Mouse (Mus musculus) heart, embryonic 13.5 days (tissue): ENCODE results near the gene Ggct. TPM values are rescaled to one million over a fixed set of nuclear protein-coding genes. Genes with fewer than 3 reads are reported as not detected.

ENCODE experiments used
- ATAC-seq: fragments of 200-750 bp; cut with Nextera tagmentation; 2 replicates; pipeline ENCODE4 v1.8.0; 2017; ENCODE audit warnings: moderate TSS enrichment; ENCODE audit not compliant: insufficient number of reproducible peaks, low FRiP score, low TSS enrichment; ENCODE audit errors: extremely low read depth
- H3K27ac ChIP-seq: fragments of 300-500 bp; sonication (generic); replicated peaks from 2 replicates; pipeline ENCODE4 v1.5.1; 2015; ENCODE audit warnings: moderate library complexity, mild to moderate bottlenecking, inconsistent platforms
- H3K27me3 ChIP-seq: fragments of 300-500 bp; sonication (generic); replicated peaks from 2 replicates; pipeline ENCODE4 v1.6.1; 2015; ENCODE audit warnings: mild to moderate bottlenecking, inconsistent platforms
- H3K36me3 ChIP-seq: fragments of 300-500 bp; sonication (generic); 2 replicates; pipeline ENCODE4 v1.6.1; 2015; ENCODE audit warnings: mild to moderate bottlenecking, inconsistent platforms
- H3K4me1 ChIP-seq: fragments of 300-500 bp; sonication (generic); 2 replicates; pipeline ENCODE4 v1.6.1; 2015; ENCODE audit warnings: inconsistent platforms
- H3K4me2 ChIP-seq: fragments of 300-500 bp; sonication (generic); 2 replicates; pipeline ENCODE4 v1.6.1; 2015; ENCODE audit warnings: inconsistent platforms, mild to moderate bottlenecking, moderate library complexity
- H3K4me3 ChIP-seq: fragments of 300-500 bp; sonication (generic); 2 replicates; pipeline ENCODE4 v1.5.1; 2015; ENCODE audit warnings: moderate library complexity, mild to moderate bottlenecking, inconsistent platforms
- H3K9ac ChIP-seq: fragments of 300-500 bp; sonication (generic); 2 replicates; pipeline ENCODE4 v1.6.1; 2015; ENCODE audit warnings: inconsistent platforms, mild to moderate bottlenecking, moderate library complexity
- H3K9me3 ChIP-seq: fragments of 300-500 bp; sonication (generic); 2 replicates; pipeline ENCODE4 v1.6.1; 2016; ENCODE audit warnings: inconsistent platforms
- WGBS: fragments of 180-500 bp; shearing (Covaris S2); methylation state at CpG from one replicate; pipeline ENCODE4 v1.1.7; 2015; ENCODE audit warnings: mixed read lengths; 5-methylcytosine and 5-hydroxymethylcytosine counted together
- polyA plus RNA-seq: library from polyadenylated mRNA; unstranded; fragments of >200 nt; fragmentation: Nextera tagmentation; extraction: Ambion mirVana; gene quantifications from 2 replicates; pipeline ENCODE4 v1.2.1, GENCODE M21; 2015

The Ggct gene
- polyA plus RNA-seq, 1 experiment from 2014 or later = 6.3 TPM

GRCm38 (mm10) chr6:55016236-55016635 lies 23.5 kb upstream of the Ggct start:
- WGBS = 13% methylated on average over 5 of the region's 5 CpGs
- ATAC-seq = no peak
- H3K27ac ChIP-seq = no peak overlapping the region

GRCm38 (mm10) chr6:55014184-55014583 lies 21.4 kb upstream of the Ggct start:
- Histone ChIP-seq H3K27me3 (peaks cover 8% of the 10 kb centered on the region; the same call in 1 of the 2 replicates), H3K4me1 (peaks cover 23% of the 10 kb centered on the region), H3K9me3 (no peaks in the 10 kb centered on the region), H3K36me3 (no peaks in the 10 kb centered on the region), H3K27ac (no peak overlapping the region), H3K9ac (no peak overlapping the region), H3K4me3 (no peak overlapping the region), H3K4me2 (no peak overlapping the region)
- ATAC-seq = no peak
- WGBS = 85% methylated on average over 3 of the region's 3 CpGs

More at GRCm38 (mm10) chr6:55016236-55016635, 23.5 kb upstream of the Ggct start:
- Histone ChIP-seq H3K27me3 (peaks cover 8% of the 10 kb centered on the region; the same call in 1 of the 2 replicates), H3K4me2 (peak overlapping the region; percentile 55; the same call in 1 of the 2 replicates), H3K36me3 (no peaks in the 10 kb centered on the region), H3K4me1 (peaks cover 13% of the 10 kb centered on the region), H3K9ac (peak overlapping the region; percentile 19; the same call in 1 of the 2 replicates), H3K9me3 (no peaks in the 10 kb centered on the region), H3K4me3 (no peak overlapping the region)

- WGBS = 66% methylated on average over 7 of the region's 7 CpGs
- Histone ChIP-seq H3K4me3 (no peak overlapping the region), H3K36me3 (no peaks in the 10 kb centered on the region), H3K4me1 (peaks cover 23% of the 10 kb centered on the region), H3K27me3 (no peaks in the 10 kb centered on the region), H3K9me3 (no peaks in the 10 kb centered on the region), H3K9ac (no peak overlapping the region), H3K27ac (no peak overlapping the region), H3K4me2 (no peak overlapping the region)
- no peak for ATAC-seq
Measured at GRCm38 (mm10) chr6:55012516-55012915, 19.8 kb upstream of the Ggct start.

GRCm38 (mm10) chr6:55010330-55011091 lies 17.8 kb upstream of the Ggct start:
- Histone ChIP-seq H3K27ac (no peak overlapping the region), H3K4me2 (peak overlapping the region; percentile 63), H3K4me3 (no peak overlapping the region), H3K9me3 (no peaks in the 10 kb centered on the region), H3K4me1 (peaks cover 10% of the 10 kb centered on the region), H3K27me3 (no peaks in the 10 kb centered on the region), H3K36me3 (no peaks in the 10 kb centered on the region), H3K9ac (no peak overlapping the region)
- WGBS = 59% methylated on average over 4 of the region's 4 CpGs
- no peak for ATAC-seq

- H3K4me3 ChIP-seq = peak overlapping the region; percentile 32
- ATAC-seq = no peak
- peak overlapping the region; percentile 68 for H3K27ac ChIP-seq
- no peaks in the 10 kb centered on the region for H3K36me3 ChIP-seq
- no peaks in the 10 kb centered on the region for H3K27me3 ChIP-seq
- H3K9me3 ChIP-seq = no peaks in the 10 kb centered on the region
- peak overlapping the region; percentile 63 for H3K4me2 ChIP-seq
- peaks cover 10% of the 10 kb centered on the region for H3K4me1 ChIP-seq
- WGBS = 22% methylated on average over 16 of the region's 16 CpGs
- H3K9ac ChIP-seq = peak overlapping the region; percentile 59
Measured at GRCm38 (mm10) chr6:55009391-55010230, 16.9 kb upstream of the Ggct start.

- Histone ChIP-seq H3K4me2 (no peak overlapping the region), H3K4me1 (peaks cover 10% of the 10 kb centered on the region), H3K27ac (no peak overlapping the region), H3K36me3 (no peaks in the 10 kb centered on the region), H3K27me3 (no peaks in the 10 kb centered on the region), H3K9me3 (no peaks in the 10 kb centered on the region), H3K4me3 (no peak overlapping the region), H3K9ac (no peak overlapping the region)
- WGBS = 70% methylated on average over 8 of the region's 8 CpGs
- no peak for ATAC-seq
Measured at GRCm38 (mm10) chr6:55008401-55008800, 15.7 kb upstream of the Ggct start.

GRCm38 (mm10) chr6:55003559-55003958 lies 10.8 kb upstream of the Ggct start:
- no peak overlapping the region for H3K4me3 ChIP-seq
- no peak for ATAC-seq
- H3K9me3 ChIP-seq = no peaks in the 10 kb centered on the region
- no peaks in the 10 kb centered on the region for H3K27me3 ChIP-seq
- 42% methylated on average over 4 of the region's 4 CpGs for WGBS
- no peak overlapping the region for H3K9ac ChIP-seq
- H3K36me3 ChIP-seq = no peaks in the 10 kb centered on the region
- H3K27ac ChIP-seq = no peak overlapping the region
- H3K4me2 ChIP-seq = no peak overlapping the region
- H3K4me1 ChIP-seq = no peaks in the 10 kb centered on the region

- Histone ChIP-seq H3K36me3 (no peaks in the 10 kb centered on the region), H3K4me1 (no peaks in the 10 kb centered on the region), H3K27me3 (no peaks in the 10 kb centered on the region), H3K27ac (no peak overlapping the region), H3K9me3 (no peaks in the 10 kb centered on the region), H3K4me2 (no peak overlapping the region), H3K9ac (no peak overlapping the region), H3K4me3 (no peak overlapping the region)
- 72% methylated on average over 4 of the region's 4 CpGs for whole genome bisulfite sequencing
- ATAC-seq = no peak
Measured at GRCm38 (mm10) chr6:55002438-55002837, 9.7 kb upstream of the Ggct start.

GRCm38 (mm10) chr6:55001320-55001719 lies 8.6 kb upstream of the Ggct start:
- Histone ChIP-seq H3K4me1 (no peaks in the 10 kb centered on the region), H3K36me3 (no peaks in the 10 kb centered on the region), H3K4me3 (no peak overlapping the region), H3K9me3 (no peaks in the 10 kb centered on the region), H3K9ac (no peak overlapping the region), H3K27ac (no peak overlapping the region), H3K27me3 (no peaks in the 10 kb centered on the region), H3K4me2 (no peak overlapping the region)
- WGBS = 73% methylated on average over 4 of the region's 4 CpGs
- no peak for ATAC-seq

- Histone ChIP-seq H3K4me1 (peaks cover 3% of the 10 kb centered on the region), H3K9ac (no peak overlapping the region), H3K4me3 (no peak overlapping the region), H3K27me3 (no peaks in the 10 kb centered on the region), H3K4me2 (no peak overlapping the region), H3K36me3 (no peaks in the 10 kb centered on the region), H3K27ac (no peak overlapping the region), H3K9me3 (no peaks in the 10 kb centered on the region)
- ATAC-seq = no peak
- 70% methylated on average over 6 of the region's 6 CpGs for WGBS
Measured at GRCm38 (mm10) chr6:54997726-54998125, 5.0 kb upstream of the Ggct start.

GRCm38 (mm10) chr6:54996361-54996760 lies 3.6 kb upstream of the Ggct start:
- no peak overlapping the region for H3K4me2 ChIP-seq
- no peak for ATAC-seq
- whole genome bisulfite sequencing = 85% methylated on average over 3 of the region's 3 CpGs

More at GRCm38 (mm10) chr6:54996361-54996760, 3.6 kb upstream of the Ggct start:
- H3K4me3 ChIP-seq = no peak overlapping the region
- no peaks in the 10 kb centered on the region for H3K27me3 ChIP-seq
- H3K4me1 ChIP-seq = peaks cover 14% of the 10 kb centered on the region
- H3K9ac ChIP-seq = no peak overlapping the region
- H3K9me3 ChIP-seq = no peaks in the 10 kb centered on the region
- H3K27ac ChIP-seq = no peak overlapping the region
- H3K36me3 ChIP-seq = no peaks in the 10 kb centered on the region
